Mouse (Mus musculus) stomach, postnatal 0 days (tissue): ENCODE measurements at regions not wholly inside any gene's neighbourhood (a gene's known extent, or its start where the extent isn't known, plus 50 kb on each side); places are given as distances from the start of the nearest gene placed in this dataset.

Source experiments
- CTCF ChIP-seq: IDR thresholded peaks from 2 replicates; pipeline ENCODE4 v1.5.1; 2016; ENCODE audit warnings: antibody characterized with exemption, low read depth, mild to moderate bottlenecking, moderate library complexity
- EP300 ChIP-seq: optimal IDR thresholded peaks from 2 replicates; pipeline ENCODE3; 2016; ENCODE audit warnings: antibody characterized with exemption

DNA sequence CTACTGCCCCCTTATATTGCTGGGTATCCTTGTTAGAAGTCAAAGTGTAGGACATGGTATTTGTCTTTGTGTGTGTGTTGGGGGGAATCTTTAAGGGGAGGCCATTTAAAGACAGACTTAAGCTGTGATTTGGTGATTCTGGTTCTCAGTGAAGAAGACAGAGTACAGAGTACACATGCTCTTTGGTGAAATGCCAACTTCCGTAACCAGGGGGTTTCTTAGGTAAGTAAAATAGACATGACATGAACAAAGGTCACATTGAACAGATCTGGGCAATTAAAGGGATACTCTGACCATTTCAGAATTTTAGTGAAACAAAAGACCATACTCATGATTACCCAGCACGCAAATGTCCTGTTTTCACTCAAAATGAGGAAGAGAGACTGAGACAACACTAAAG lies 67.3 kb upstream of the Adcy2 start:
- TF ChIP-seq CTCF (no peak), EP300 (no peak)
